Mouse (Mus musculus): ENCODE results near the gene Stk11ip. TPM values are rescaled to one million over a fixed set of nuclear protein-coding genes. Genes with fewer than 3 reads are reported as not detected.

Gene Stk11ip
- polyA plus RNA-seq, 1 experiment from 2014 or later, result 22.4 TPM

- no peak for ATAC-seq
- Histone ChIP-seq H3K9me3 (ENCODE audit: control insufficient read depth, low read length) (no peaks in the 10 kb centered on the region), H3K9ac (replicated peaks; ENCODE audit: low read depth, low read length) (no peak overlapping the region), H3K27me3 (replicated peaks; ENCODE audit: control insufficient read depth, insufficient read depth, low read length) (no peaks in the 10 kb centered on the region), H3K4me1 (replicated peaks; ENCODE audit: control insufficient read depth, insufficient read depth, low read length) (peaks cover 14% of the 10 kb centered on the region), H3K27ac (ENCODE audit: low read length) (no peak overlapping the region), H3K4me2 (ENCODE audit: low read length) (no peak overlapping the region), H3K4me3 (replicated peaks; ENCODE audit: low read length) (no peak overlapping the region), H3K36me3 (ENCODE audit: control insufficient read depth, insufficient read depth) (no peaks in the 10 kb centered on the region)
- 73% methylated on average over 5 of the region's 5 CpGs for WGBS
Measured at GRCm38 (mm10) chr1:75510154-75510553, 11.2 kb upstream of the Stk11ip start.

DNA sequence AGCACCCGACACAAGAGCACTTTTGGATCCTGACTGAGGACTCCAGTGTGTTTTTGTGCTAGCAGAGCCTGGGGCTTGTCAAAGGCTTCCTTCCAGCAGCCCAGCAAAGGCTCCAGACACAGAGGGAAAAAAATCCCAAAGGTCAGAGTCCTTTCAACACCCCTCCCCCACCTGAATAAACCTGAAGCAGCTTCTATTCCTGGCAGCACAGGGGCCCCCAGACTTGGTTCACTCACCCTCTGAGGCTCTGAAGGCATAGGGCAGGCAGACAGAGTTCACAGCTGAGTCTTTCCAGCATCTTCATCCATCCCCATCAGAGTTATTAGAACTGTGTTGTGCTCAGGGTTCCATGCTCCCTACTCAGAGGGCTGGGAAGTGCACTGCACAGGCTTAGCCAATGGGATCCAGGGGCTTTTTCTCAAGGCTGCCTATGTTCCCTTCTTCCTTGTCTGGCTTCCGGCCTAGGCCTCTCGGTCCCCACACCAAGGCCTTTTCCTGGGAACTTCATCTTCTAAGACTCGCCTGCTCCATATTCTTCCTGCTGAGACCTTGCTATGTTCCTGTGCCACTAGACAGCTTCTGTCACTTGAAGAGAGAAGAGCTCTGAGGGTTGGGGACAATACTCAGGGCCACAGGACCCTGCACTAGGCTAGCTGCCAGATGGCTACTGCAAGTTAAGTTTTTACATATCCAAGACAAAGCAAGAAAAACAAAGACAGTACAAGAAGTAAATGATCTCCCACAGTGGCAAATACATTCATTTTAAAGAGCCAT is 9.7 kb upstream of the Stk11ip start:
- H3K4me1 ChIP-seq (replicated peaks; ENCODE audit: control insufficient read depth, insufficient read depth, low read length), result peaks cover 9% of the 10 kb centered on the region
- H3K27ac ChIP-seq (ENCODE audit: low read length), result no peak overlapping the region
- no peaks in the 10 kb centered on the region for H3K9me3 ChIP-seq (ENCODE audit: control insufficient read depth, low read length)
- H3K36me3 ChIP-seq (ENCODE audit: control insufficient read depth, insufficient read depth), result no peaks in the 10 kb centered on the region
- no peak overlapping the region for H3K4me3 ChIP-seq (replicated peaks; ENCODE audit: low read length)
- ATAC-seq, result no peak
- no peak overlapping the region for H3K4me2 ChIP-seq (ENCODE audit: low read length)
- no peak overlapping the region for H3K9ac ChIP-seq (replicated peaks; ENCODE audit: low read depth, low read length)
- no peaks in the 10 kb centered on the region for H3K27me3 ChIP-seq (replicated peaks; ENCODE audit: control insufficient read depth, insufficient read depth, low read length)
- WGBS, result 54% methylated on average over 4 of the region's 4 CpGs

DNA sequence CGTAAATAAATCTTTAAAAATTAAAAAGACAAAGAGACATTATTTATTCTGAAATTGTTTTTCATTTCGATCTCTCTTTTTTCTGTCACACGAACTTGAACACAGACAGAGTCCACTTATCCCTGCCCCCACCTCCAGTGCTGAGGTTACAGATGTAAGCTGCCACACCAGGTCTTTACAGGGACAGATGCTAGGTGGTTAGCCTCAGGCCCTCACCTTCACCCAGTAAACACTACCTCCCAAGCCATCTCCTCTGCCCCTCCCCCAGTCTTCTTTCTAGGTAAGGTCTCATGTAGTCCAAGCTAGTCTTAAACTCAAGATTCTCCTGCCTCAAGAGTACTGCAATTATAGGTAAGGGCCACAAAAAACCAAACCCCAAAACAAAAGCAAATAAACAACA is 8.8 kb upstream of the Stk11ip start:
- no peak overlapping the region for H3K27ac ChIP-seq (ENCODE audit: low read length)
- no peak for ATAC-seq
- no peaks in the 10 kb centered on the region for H3K9me3 ChIP-seq (ENCODE audit: control insufficient read depth, low read length)
- no peaks in the 10 kb centered on the region for H3K27me3 ChIP-seq (replicated peaks; ENCODE audit: control insufficient read depth, insufficient read depth, low read length)
- H3K4me2 ChIP-seq (ENCODE audit: low read length), result no peak overlapping the region
- WGBS, result 94% methylated on average over 3 of the region's 3 CpGs
- 0 out of 2 replicates have a peak, but pooled peaks cover under 1% of the 10 kb centered on the region for H3K4me1 ChIP-seq (replicated peaks; ENCODE audit: control insufficient read depth, insufficient read depth, low read length)
- no peak overlapping the region for H3K4me3 ChIP-seq (replicated peaks; ENCODE audit: low read length)
- no peaks in the 10 kb centered on the region for H3K36me3 ChIP-seq (ENCODE audit: control insufficient read depth, insufficient read depth)
- no peak overlapping the region for H3K9ac ChIP-seq (replicated peaks; ENCODE audit: low read depth, low read length)

GRCm38 (mm10) chr1:75516703-75517380 is 4.5 kb upstream of the Stk11ip start:
- H3K9me3 ChIP-seq (ENCODE audit: control insufficient read depth, low read length), result no peaks in the 10 kb centered on the region
- ATAC-seq, result no peak
- no peak overlapping the region for H3K4me2 ChIP-seq (ENCODE audit: low read length)
- H3K27me3 ChIP-seq (replicated peaks; ENCODE audit: control insufficient read depth, insufficient read depth, low read length), result no peaks in the 10 kb centered on the region
- H3K27ac ChIP-seq (ENCODE audit: low read length), result no peak overlapping the region
- no peaks in the 10 kb centered on the region for H3K36me3 ChIP-seq (ENCODE audit: control insufficient read depth, insufficient read depth)
- 86% methylated on average over 15 of the region's 15 CpGs for WGBS
- H3K4me3 ChIP-seq (replicated peaks; ENCODE audit: low read length), result no peak overlapping the region
- no peak overlapping the region for H3K9ac ChIP-seq (replicated peaks; ENCODE audit: low read depth, low read length)
- H3K4me1 ChIP-seq (replicated peaks; ENCODE audit: control insufficient read depth, insufficient read depth, low read length), result no peaks in the 10 kb centered on the region

DNA sequence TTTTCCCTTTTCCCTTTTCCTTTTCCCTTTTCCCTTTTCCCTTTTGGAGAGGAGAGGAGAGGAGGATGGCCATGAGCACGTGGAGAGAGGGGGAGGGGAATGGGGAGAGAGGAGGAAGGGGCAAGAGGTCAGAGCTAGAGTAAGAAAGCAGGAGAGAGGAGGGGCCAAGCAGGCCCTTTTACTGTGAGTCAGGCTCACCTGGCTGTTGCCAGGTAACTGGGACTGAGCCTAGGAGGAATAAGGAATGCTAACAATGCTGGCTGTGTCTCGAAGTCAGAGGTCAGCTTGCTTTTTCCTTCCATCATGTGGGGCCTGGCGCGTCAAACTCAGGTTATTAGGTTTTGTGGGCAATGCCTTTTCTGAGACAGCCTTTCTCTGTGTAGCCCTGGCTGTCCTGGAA is 3.3 kb upstream of the Stk11ip start:
- Histone ChIP-seq H3K36me3 (ENCODE audit: control insufficient read depth, insufficient read depth) (no peaks in the 10 kb centered on the region), H3K4me3 (replicated peaks; ENCODE audit: low read length) (no peak overlapping the region), H3K9ac (replicated peaks; ENCODE audit: low read depth, low read length) (no peak overlapping the region), H3K27me3 (replicated peaks; ENCODE audit: control insufficient read depth, insufficient read depth, low read length) (no peaks in the 10 kb centered on the region), H3K4me2 (ENCODE audit: low read length) (no peak overlapping the region), H3K9me3 (ENCODE audit: control insufficient read depth, low read length) (no peaks in the 10 kb centered on the region), H3K27ac (ENCODE audit: low read length) (no peak overlapping the region), H3K4me1 (replicated peaks; ENCODE audit: control insufficient read depth, insufficient read depth, low read length) (peaks cover 8% of the 10 kb centered on the region)
- 68% methylated on average over 4 of the region's 4 CpGs for WGBS
- ATAC-seq, result no peak

DNA sequence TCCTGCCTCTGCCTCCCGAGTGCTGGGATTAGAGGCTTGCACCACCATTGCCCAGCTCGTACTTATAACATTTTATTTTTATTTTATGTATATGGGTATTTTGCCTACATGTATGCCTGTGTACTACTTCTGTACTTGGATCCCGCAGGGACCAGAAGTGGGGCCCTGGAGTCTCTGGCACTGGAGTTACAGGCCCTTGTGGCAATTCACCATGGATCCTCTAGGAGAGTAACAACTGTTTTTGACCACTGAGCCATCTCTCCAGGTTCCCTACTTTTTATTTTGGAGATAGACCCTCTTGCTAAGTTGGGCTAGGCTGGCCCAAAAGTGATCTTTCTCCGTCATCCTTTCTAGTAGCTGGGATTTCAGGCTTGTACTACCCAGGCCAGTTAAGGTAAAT is 2.9 kb upstream of the Stk11ip start:
- Histone ChIP-seq H3K36me3 (ENCODE audit: control insufficient read depth, insufficient read depth) (no peaks in the 10 kb centered on the region), H3K27me3 (replicated peaks; ENCODE audit: control insufficient read depth, insufficient read depth, low read length) (no peaks in the 10 kb centered on the region), H3K4me3 (replicated peaks; ENCODE audit: low read length) (no peak overlapping the region), H3K9ac (replicated peaks; ENCODE audit: low read depth, low read length) (no peak overlapping the region), H3K9me3 (ENCODE audit: control insufficient read depth, low read length) (no peaks in the 10 kb centered on the region), H3K4me1 (replicated peaks; ENCODE audit: control insufficient read depth, insufficient read depth, low read length) (peaks cover 8% of the 10 kb centered on the region), H3K27ac (ENCODE audit: low read length) (no peak overlapping the region), H3K4me2 (ENCODE audit: low read length) (no peak overlapping the region)
- 92% methylated on average over 4 of the region's 4 CpGs for WGBS
- ATAC-seq, result no peak

DNA sequence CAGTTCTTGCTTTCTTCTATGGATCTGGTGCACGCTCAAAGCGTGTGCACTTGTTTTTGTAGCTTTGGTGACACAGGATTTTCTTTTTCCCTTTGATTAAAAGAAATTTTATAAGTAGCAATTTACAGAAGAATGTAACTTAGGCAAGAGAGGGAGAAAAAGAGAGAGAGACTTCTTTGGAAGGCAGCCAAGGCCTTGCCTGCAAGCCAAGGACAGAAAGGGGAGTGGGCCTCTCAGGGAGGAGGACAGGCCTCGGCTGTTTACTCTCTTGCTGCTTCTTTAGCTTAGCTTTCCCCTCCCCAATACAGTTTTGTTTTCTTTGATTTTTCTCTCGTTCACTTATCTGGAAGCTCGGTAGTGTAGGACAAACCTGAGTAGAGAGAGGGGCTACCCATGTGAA is 1.8 kb upstream of the Stk11ip start:
- H3K9ac ChIP-seq (replicated peaks; ENCODE audit: low read depth, low read length), result no peak overlapping the region
- 46% methylated on average over 5 of the region's 5 CpGs for WGBS
- H3K4me3 ChIP-seq (replicated peaks; ENCODE audit: low read length), result no peak overlapping the region
- H3K27ac ChIP-seq (ENCODE audit: low read length), result no peak overlapping the region
- H3K9me3 ChIP-seq (ENCODE audit: control insufficient read depth, low read length), result no peaks in the 10 kb centered on the region
- no peak for ATAC-seq
- H3K36me3 ChIP-seq (ENCODE audit: control insufficient read depth, insufficient read depth), result no peaks in the 10 kb centered on the region
- no peak overlapping the region for H3K4me2 ChIP-seq (ENCODE audit: low read length)
- no peaks in the 10 kb centered on the region for H3K27me3 ChIP-seq (replicated peaks; ENCODE audit: control insufficient read depth, insufficient read depth, low read length)
- H3K4me1 ChIP-seq (replicated peaks; ENCODE audit: control insufficient read depth, insufficient read depth, low read length), result peaks cover 8% of the 10 kb centered on the region

- H3K9ac ChIP-seq (replicated peaks; ENCODE audit: low read depth, low read length), result no peak overlapping the region
- H3K4me1 ChIP-seq (replicated peaks; ENCODE audit: control insufficient read depth, insufficient read depth, low read length), result peaks cover 8% of the 10 kb centered on the region
- ATAC-seq, result no peak
- 98% methylated on average over 7 of the region's 7 CpGs for WGBS
- no peak overlapping the region for H3K4me2 ChIP-seq (ENCODE audit: low read length)
- no peaks in the 10 kb centered on the region for H3K27me3 ChIP-seq (replicated peaks; ENCODE audit: control insufficient read depth, insufficient read depth, low read length)
- H3K36me3 ChIP-seq (ENCODE audit: control insufficient read depth, insufficient read depth), result peaks cover 6% of the 10 kb centered on the region; the same call in 1 of the 2 replicates
- no peak overlapping the region for H3K4me3 ChIP-seq (replicated peaks; ENCODE audit: low read length)
- H3K27ac ChIP-seq (ENCODE audit: low read length), result no peak overlapping the region
- H3K9me3 ChIP-seq (ENCODE audit: control insufficient read depth, low read length), result no peaks in the 10 kb centered on the region
Measured at GRCm38 (mm10) chr1:75524679-75525078, 3.4 kb downstream of the Stk11ip start.

- 77% methylated on average over 4 of the region's 4 CpGs for WGBS
- Histone ChIP-seq H3K9me3 (ENCODE audit: control insufficient read depth, low read length) (no peaks in the 10 kb centered on the region), H3K4me3 (replicated peaks; ENCODE audit: low read length) (no peak overlapping the region), H3K27ac (ENCODE audit: low read length) (no peak overlapping the region), H3K36me3 (ENCODE audit: control insufficient read depth, insufficient read depth) (peaks cover 6% of the 10 kb centered on the region; the same call in 1 of the 2 replicates), H3K9ac (replicated peaks; ENCODE audit: low read depth, low read length) (no peak overlapping the region), H3K27me3 (replicated peaks; ENCODE audit: control insufficient read depth, insufficient read depth, low read length) (no peaks in the 10 kb centered on the region), H3K4me1 (replicated peaks; ENCODE audit: control insufficient read depth, insufficient read depth, low read length) (no peaks in the 10 kb centered on the region), H3K4me2 (ENCODE audit: low read length) (no peak overlapping the region)
- no peak for ATAC-seq
Measured at GRCm38 (mm10) chr1:75530546-75530945, 9.2 kb downstream of the Stk11ip start.
